Mouse (Mus musculus): ENCODE results near the gene Inhbe.
A peak's percentile ranks its signal among the peaks of the same experiment; 100 is the strongest.

The Inhbe gene

GRCm38 (mm10) chr10:127332211-127332874 lies 21.9 kb downstream of the Inhbe start:
- TF ChIP-seq NANOG (IDR thresholded peaks at IDR 0.05; ENCODE audit: borderline replicate concordance, low read length) (no peak), POU5F1 (IDR thresholded peaks at IDR 0.05; ENCODE audit: borderline replicate concordance, low read length) (no peak), CTCF (conservative IDR thresholded peaks at IDR 0.05; ENCODE audit: low read length) (peak; percentile 86)
- H3K36me3 ChIP-seq (ENCODE audit: insufficient read depth, low read length): peaks cover 87% of the 10 kb centered on the region
- H3K4me1 ChIP-seq (replicated peaks; ENCODE audit: low read depth, low read length): peaks cover 93% of the 10 kb centered on the region
- H3K27me3 ChIP-seq (ENCODE audit: insufficient read depth, low read length): peaks cover 7% of the 10 kb centered on the region
- H3K9me3 ChIP-seq (ENCODE audit: low read length): no peaks in the 10 kb centered on the region
- H3K4me3 ChIP-seq (replicated peaks; ENCODE audit: low read length): peak overlapping the region; percentile 66

- H3K4me3 ChIP-seq (replicated peaks; ENCODE audit: low read length): no peak overlapping the region
- TF ChIP-seq POU5F1 (IDR thresholded peaks at IDR 0.05; ENCODE audit: borderline replicate concordance, low read length): no peak
- TF ChIP-seq CTCF (conservative IDR thresholded peaks at IDR 0.05; ENCODE audit: low read length): no peak
- TF ChIP-seq NANOG (IDR thresholded peaks at IDR 0.05; ENCODE audit: borderline replicate concordance, low read length): no peak
- no peaks in the 10 kb centered on the region for H3K9me3 ChIP-seq (ENCODE audit: low read length)
- H3K27me3 ChIP-seq (ENCODE audit: insufficient read depth, low read length): peaks cover 29% of the 10 kb centered on the region
- H3K36me3 ChIP-seq (ENCODE audit: insufficient read depth, low read length): peaks cover 66% of the 10 kb centered on the region
- peaks cover 92% of the 10 kb centered on the region for H3K4me1 ChIP-seq (replicated peaks; ENCODE audit: low read depth, low read length)
Measured at GRCm38 (mm10) chr10:127330212-127330611, 24.0 kb downstream of the Inhbe start.

GRCm38 (mm10) chr10:127327461-127328145 lies 26.6 kb downstream of the Inhbe start:
- Histone ChIP-seq H3K4me1 (replicated peaks; ENCODE audit: low read depth, low read length) (peaks cover 96% of the 10 kb centered on the region), H3K27me3 (ENCODE audit: insufficient read depth, low read length) (peaks cover 46% of the 10 kb centered on the region), H3K9me3 (ENCODE audit: low read length) (no peaks in the 10 kb centered on the region), H3K36me3 (ENCODE audit: insufficient read depth, low read length) (peaks cover 40% of the 10 kb centered on the region), H3K4me3 (replicated peaks; ENCODE audit: low read length) (peak overlapping the region; percentile 76; the same call in 1 of the 2 replicates)
- no peak for TF ChIP-seq NANOG (IDR thresholded peaks at IDR 0.05; ENCODE audit: borderline replicate concordance, low read length)
- TF ChIP-seq POU5F1 (IDR thresholded peaks at IDR 0.05; ENCODE audit: borderline replicate concordance, low read length): no peak
- no peak for TF ChIP-seq CTCF (conservative IDR thresholded peaks at IDR 0.05; ENCODE audit: low read length)

GRCm38 (mm10) chr10:127326828-127327227 lies 27.4 kb downstream of the Inhbe start:
- TF ChIP-seq POU5F1 (IDR thresholded peaks at IDR 0.05; ENCODE audit: borderline replicate concordance, low read length) (no peak), NANOG (IDR thresholded peaks at IDR 0.05; ENCODE audit: borderline replicate concordance, low read length) (no peak), CTCF (conservative IDR thresholded peaks at IDR 0.05; ENCODE audit: low read length) (no peak)
- H3K36me3 ChIP-seq (ENCODE audit: insufficient read depth, low read length): peaks cover 33% of the 10 kb centered on the region
- H3K4me1 ChIP-seq (replicated peaks; ENCODE audit: low read depth, low read length): peaks cover 96% of the 10 kb centered on the region
- H3K9me3 ChIP-seq (ENCODE audit: low read length): no peaks in the 10 kb centered on the region
- H3K27me3 ChIP-seq (ENCODE audit: insufficient read depth, low read length): peaks cover 53% of the 10 kb centered on the region
- H3K4me3 ChIP-seq (replicated peaks; ENCODE audit: low read length): peak overlapping the region; percentile 76

- peaks cover 59% of the 10 kb centered on the region for H3K27me3 ChIP-seq (ENCODE audit: insufficient read depth, low read length)
- H3K4me1 ChIP-seq (replicated peaks; ENCODE audit: low read depth, low read length): peaks cover 95% of the 10 kb centered on the region
- H3K9me3 ChIP-seq (ENCODE audit: low read length): no peaks in the 10 kb centered on the region
- peak overlapping the region; percentile 76 for H3K4me3 ChIP-seq (replicated peaks; ENCODE audit: low read length)
- H3K36me3 ChIP-seq (ENCODE audit: insufficient read depth, low read length): peaks cover 27% of the 10 kb centered on the region
- TF ChIP-seq NANOG (IDR thresholded peaks at IDR 0.05; ENCODE audit: borderline replicate concordance, low read length) (no peak), CTCF (conservative IDR thresholded peaks at IDR 0.05; ENCODE audit: low read length) (no peak), POU5F1 (IDR thresholded peaks at IDR 0.05; ENCODE audit: borderline replicate concordance, low read length) (no peak)
Measured at GRCm38 (mm10) chr10:127326017-127326801, 28.0 kb downstream of the Inhbe start.

- peaks cover 63% of the 10 kb centered on the region for H3K27me3 ChIP-seq (ENCODE audit: insufficient read depth, low read length)
- H3K4me1 ChIP-seq (replicated peaks; ENCODE audit: low read depth, low read length): peaks cover 91% of the 10 kb centered on the region
- H3K4me3 ChIP-seq (replicated peaks; ENCODE audit: low read length): peak overlapping the region; percentile 76
- H3K9me3 ChIP-seq (ENCODE audit: low read length): no peaks in the 10 kb centered on the region
- H3K36me3 ChIP-seq (ENCODE audit: insufficient read depth, low read length): peaks cover 20% of the 10 kb centered on the region
- TF ChIP-seq POU5F1 (IDR thresholded peaks at IDR 0.05; ENCODE audit: borderline replicate concordance, low read length) (no peak), CTCF (conservative IDR thresholded peaks at IDR 0.05; ENCODE audit: low read length) (no peak), NANOG (IDR thresholded peaks at IDR 0.05; ENCODE audit: borderline replicate concordance, low read length) (no peak)
Measured at GRCm38 (mm10) chr10:127325454-127326016, 28.7 kb downstream of the Inhbe start.

- H3K27me3 ChIP-seq (ENCODE audit: insufficient read depth, low read length): peaks cover 63% of the 10 kb centered on the region
- H3K4me3 ChIP-seq (replicated peaks; ENCODE audit: low read length): 0 out of 2 replicates have a peak overlapping the region, but pooled peaks have one; percentile 39
- peaks cover 10% of the 10 kb centered on the region for H3K36me3 ChIP-seq (ENCODE audit: insufficient read depth, low read length)
- peaks cover 81% of the 10 kb centered on the region for H3K4me1 ChIP-seq (replicated peaks; ENCODE audit: low read depth, low read length)
- H3K9me3 ChIP-seq (ENCODE audit: low read length): no peaks in the 10 kb centered on the region
- no peak for TF ChIP-seq NANOG (IDR thresholded peaks at IDR 0.05; ENCODE audit: borderline replicate concordance, low read length)
- no peak for TF ChIP-seq POU5F1 (IDR thresholded peaks at IDR 0.05; ENCODE audit: borderline replicate concordance, low read length)
- TF ChIP-seq CTCF (conservative IDR thresholded peaks at IDR 0.05; ENCODE audit: low read length): peak; percentile 66
Measured at GRCm38 (mm10) chr10:127324495-127324894, 29.7 kb downstream of the Inhbe start.

Data from E14TG2a.4 (cell line).